Mouse (Mus musculus): ENCODE data around the gene Veph1. TPM values are rescaled to one million over a fixed set of nuclear protein-coding genes. Genes with fewer than 3 reads are reported as not detected.
A peak's percentile ranks its signal among the peaks of the same experiment; 100 is the strongest.

Gene Veph1
- total and polyA plus RNA-seq, 2 experiments from 2014 or later: 1.4 to 2.4 TPM

DNA sequence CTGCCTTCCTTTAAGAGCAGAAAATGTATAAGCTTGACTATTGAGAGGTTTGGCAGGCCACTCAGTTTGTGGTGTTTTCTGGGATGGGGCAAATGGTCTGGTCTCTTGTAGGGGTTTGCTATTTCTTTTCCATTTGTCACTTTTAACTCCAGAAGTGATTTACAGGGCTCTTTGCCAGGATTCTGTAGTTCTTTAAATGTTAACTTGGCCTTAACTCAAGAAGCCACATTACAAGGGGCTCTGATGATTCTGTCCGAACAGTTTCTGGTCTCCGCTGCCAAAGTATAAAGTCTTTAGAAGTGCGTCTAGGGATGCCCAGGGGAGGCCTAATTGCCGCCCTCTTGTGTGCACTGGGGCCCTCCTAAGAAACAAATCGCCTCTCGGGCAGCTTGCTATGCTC lies 134.0 kb downstream of the Veph1 start:
- H3K27ac ChIP-seq (ENCODE audit: low read depth, low read length): no peak overlapping the region
- no peak overlapping the region for H3K9ac ChIP-seq (replicated peaks; ENCODE audit: low read length, poor library complexity, severe bottlenecking)
- H3K36me3 ChIP-seq (ENCODE audit: insufficient read depth, low read length): no peaks in the 10 kb centered on the region
- H3K4me2 ChIP-seq (ENCODE audit: low read depth, low read length, poor library complexity, severe bottlenecking): no peak overlapping the region
- DNase-seq (ENCODE audit: low spot score): peak; percentile 64
- H3K4me3 ChIP-seq (ENCODE audit: low read depth, low read length): no peak overlapping the region
- H3K4me1 ChIP-seq (ENCODE audit: insufficient read depth, low read length): no peaks in the 10 kb centered on the region
- no peaks in the 10 kb centered on the region for H3K27me3 ChIP-seq (ENCODE audit: insufficient read depth, low read length)
- WGBS: 67% methylated on average over 6 of the region's 6 CpGs
- H3K9me3 ChIP-seq (ENCODE audit: low read length): no peaks in the 10 kb centered on the region
- no peak for TF ChIP-seq CTCF (IDR thresholded peaks at IDR 0.05)
- no peak for ATAC-seq (ENCODE audit: low FRiP score)

DNA sequence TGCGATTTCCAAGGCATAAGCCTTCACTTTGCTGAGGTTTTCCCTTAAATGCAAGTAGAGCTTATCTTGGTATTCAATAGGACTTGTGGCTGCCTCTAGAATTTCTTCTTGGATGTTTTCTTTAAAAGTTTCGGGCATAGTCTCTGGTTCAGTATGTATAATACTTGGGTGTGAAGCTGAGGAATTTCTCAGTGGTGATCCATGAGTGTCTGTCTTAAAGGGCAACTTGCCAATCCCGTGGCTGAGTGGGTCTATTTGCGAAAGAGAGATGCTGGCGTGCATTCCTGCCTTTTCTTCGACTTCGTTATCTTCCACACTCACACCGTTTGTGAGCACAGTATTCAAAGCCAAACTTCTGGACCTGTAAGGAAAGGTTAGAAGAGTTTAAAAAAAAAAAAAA lies 138.7 kb downstream of the Veph1 start:
- Histone ChIP-seq H3K9me3 (ENCODE audit: low read length) (no peaks in the 10 kb centered on the region), H3K4me2 (ENCODE audit: low read depth, low read length, poor library complexity, severe bottlenecking) (no peak overlapping the region), H3K27me3 (ENCODE audit: insufficient read depth, low read length) (no peaks in the 10 kb centered on the region), H3K4me1 (ENCODE audit: insufficient read depth, low read length) (no peaks in the 10 kb centered on the region), H3K27ac (ENCODE audit: low read depth, low read length) (no peak overlapping the region), H3K36me3 (ENCODE audit: insufficient read depth, low read length) (no peaks in the 10 kb centered on the region), H3K4me3 (ENCODE audit: low read depth, low read length) (no peak overlapping the region), H3K9ac (replicated peaks; ENCODE audit: low read length, poor library complexity, severe bottlenecking) (no peak overlapping the region)
- TF ChIP-seq CTCF (IDR thresholded peaks at IDR 0.05): no peak
- WGBS: 73% methylated on average over 8 of the region's 8 CpGs
- DNase-seq (ENCODE audit: low spot score) (no peak), ATAC-seq (ENCODE audit: low FRiP score) (no peak)

DNA sequence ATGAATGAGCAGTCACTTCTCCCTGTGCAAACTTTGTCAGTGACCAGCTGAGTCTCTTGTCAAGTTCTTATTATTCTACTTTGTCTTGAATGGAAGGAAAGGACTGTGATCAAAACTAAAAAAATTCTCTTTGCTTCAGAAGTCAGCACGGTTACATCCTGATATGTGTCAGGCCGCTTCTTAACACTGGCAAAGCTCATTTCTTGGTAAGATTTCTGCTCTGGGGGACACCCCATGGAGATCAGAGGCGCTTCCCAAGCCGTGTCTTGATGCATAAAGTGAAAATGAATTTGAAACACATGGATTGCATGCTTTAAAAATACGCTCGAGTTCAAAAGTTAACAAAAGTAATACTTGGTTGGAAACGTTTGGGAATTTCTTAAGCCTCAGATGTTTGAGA lies 159.0 kb downstream of the Veph1 start:
- no peaks in the 10 kb centered on the region for H3K27me3 ChIP-seq (ENCODE audit: insufficient read depth, low read length)
- TF ChIP-seq CTCF (IDR thresholded peaks at IDR 0.05): no peak
- H3K4me3 ChIP-seq (ENCODE audit: low read depth, low read length): no peak overlapping the region
- ATAC-seq (ENCODE audit: low FRiP score) (0 out of 2 replicates have a peak, but pooled peaks have one; percentile 49), DNase-seq (ENCODE audit: low spot score) (no peak)
- no peak overlapping the region for H3K27ac ChIP-seq (ENCODE audit: low read depth, low read length)
- no peak overlapping the region for H3K4me2 ChIP-seq (ENCODE audit: low read depth, low read length, poor library complexity, severe bottlenecking)
- H3K36me3 ChIP-seq (ENCODE audit: insufficient read depth, low read length): no peaks in the 10 kb centered on the region
- H3K9ac ChIP-seq (replicated peaks; ENCODE audit: low read length, poor library complexity, severe bottlenecking): no peak overlapping the region
- no peaks in the 10 kb centered on the region for H3K9me3 ChIP-seq (ENCODE audit: low read length)
- WGBS: 31% methylated on average over 7 of the region's 7 CpGs
- H3K4me1 ChIP-seq (ENCODE audit: insufficient read depth, low read length): no peaks in the 10 kb centered on the region

DNA sequence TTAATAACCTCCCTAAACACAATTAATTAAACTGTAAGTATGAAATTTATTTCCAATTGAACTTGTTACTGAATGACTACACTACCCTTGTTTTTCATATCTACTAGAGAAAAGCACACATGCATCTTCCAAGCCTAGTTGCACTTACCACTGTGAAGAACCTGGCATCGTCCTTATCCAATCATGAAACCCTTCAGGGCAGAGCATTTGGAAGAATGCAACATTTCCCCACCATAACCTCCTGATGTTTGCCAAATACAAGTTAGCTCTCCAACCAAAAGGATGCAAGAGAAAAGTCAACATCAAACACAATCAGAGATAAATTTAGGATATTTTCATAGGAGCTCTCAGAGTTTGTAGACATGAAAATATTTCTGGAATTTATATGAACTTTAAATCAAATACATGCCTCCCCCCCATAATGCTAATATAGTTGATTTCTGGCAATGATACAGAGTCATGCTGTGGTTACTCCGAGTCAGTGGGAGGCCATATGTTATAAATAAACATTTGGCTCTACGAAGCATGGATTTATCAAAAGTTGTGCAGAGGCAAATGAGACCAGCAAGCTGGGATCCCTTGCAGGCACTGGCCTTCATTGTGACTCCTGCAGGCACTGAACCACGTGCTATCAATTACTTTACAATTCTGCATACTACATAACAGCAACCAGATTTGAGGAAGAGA lies 165.2 kb downstream of the Veph1 start:
- no peak for TF ChIP-seq CTCF (IDR thresholded peaks at IDR 0.05)
- Histone ChIP-seq H3K36me3 (ENCODE audit: insufficient read depth, low read length) (no peaks in the 10 kb centered on the region), H3K9ac (replicated peaks; ENCODE audit: low read length, poor library complexity, severe bottlenecking) (no peak overlapping the region), H3K27ac (ENCODE audit: low read depth, low read length) (no peak overlapping the region), H3K9me3 (ENCODE audit: low read length) (no peaks in the 10 kb centered on the region), H3K27me3 (ENCODE audit: insufficient read depth, low read length) (no peaks in the 10 kb centered on the region), H3K4me2 (ENCODE audit: low read depth, low read length, poor library complexity, severe bottlenecking) (no peak overlapping the region), H3K4me1 (ENCODE audit: insufficient read depth, low read length) (no peaks in the 10 kb centered on the region), H3K4me3 (ENCODE audit: low read depth, low read length) (no peak overlapping the region)
- peak; percentile 40 for DNase-seq (ENCODE audit: low spot score)
- WGBS: 60% methylated on average over 4 of the region's 4 CpGs
- no peak for ATAC-seq (ENCODE audit: low FRiP score)

DNA sequence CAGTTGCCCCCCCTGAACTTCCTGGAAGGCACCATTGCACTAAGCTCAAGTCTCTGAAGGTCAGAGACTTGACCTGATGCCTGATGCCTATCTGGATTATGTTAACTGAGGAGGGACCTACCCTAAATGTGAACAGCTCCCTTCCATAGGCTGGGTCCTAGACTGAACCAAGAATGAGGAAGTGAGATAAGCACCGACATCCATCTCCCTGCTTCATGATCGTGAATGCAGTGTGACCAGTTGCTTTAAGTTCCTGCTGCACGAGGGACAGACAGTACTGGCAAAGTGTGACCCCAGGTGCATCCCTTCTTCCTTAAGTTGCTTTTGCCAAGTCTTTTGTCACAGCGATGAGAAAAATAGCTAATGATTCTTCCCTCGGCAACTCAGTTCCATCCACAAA lies 166.9 kb downstream of the Veph1 start:
- Histone ChIP-seq H3K9ac (replicated peaks; ENCODE audit: low read length, poor library complexity, severe bottlenecking) (no peak overlapping the region), H3K4me3 (ENCODE audit: low read depth, low read length) (no peak overlapping the region), H3K36me3 (ENCODE audit: insufficient read depth, low read length) (no peaks in the 10 kb centered on the region), H3K9me3 (ENCODE audit: low read length) (no peaks in the 10 kb centered on the region), H3K27me3 (ENCODE audit: insufficient read depth, low read length) (no peaks in the 10 kb centered on the region), H3K4me2 (ENCODE audit: low read depth, low read length, poor library complexity, severe bottlenecking) (no peak overlapping the region), H3K4me1 (ENCODE audit: insufficient read depth, low read length) (no peaks in the 10 kb centered on the region), H3K27ac (ENCODE audit: low read depth, low read length) (no peak overlapping the region)
- WGBS: 84% methylated on average over 5 of the region's 5 CpGs
- TF ChIP-seq CTCF (IDR thresholded peaks at IDR 0.05): no peak
- DNase-seq (ENCODE audit: low spot score): no peak
- no peak for ATAC-seq (ENCODE audit: low FRiP score)

DNA sequence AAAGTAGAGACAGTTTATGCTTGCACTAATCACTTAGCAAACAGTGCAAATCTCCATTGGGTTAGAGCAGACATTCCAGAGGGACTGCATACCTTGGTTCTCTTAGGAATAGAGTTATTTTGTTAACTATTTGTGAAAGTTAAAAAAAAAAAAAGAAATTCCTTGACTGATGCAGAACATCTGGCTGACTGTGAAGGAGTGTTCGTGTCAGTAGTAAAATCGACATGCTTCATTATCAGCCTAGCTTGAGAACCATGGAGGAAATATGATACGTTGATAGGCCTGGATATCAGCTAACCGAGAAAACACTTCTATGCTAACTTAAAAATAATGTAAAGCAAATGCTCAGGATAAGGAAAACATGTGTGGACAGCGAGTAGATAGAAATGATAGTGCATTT lies 191.1 kb downstream of the Veph1 start:
- no peak for ATAC-seq (ENCODE audit: low FRiP score)
- DNase-seq (ENCODE audit: low spot score): no peak
- H3K4me3 ChIP-seq (ENCODE audit: low read depth, low read length): no peak overlapping the region
- WGBS: 76% methylated on average over 5 of the region's 5 CpGs
- no peaks in the 10 kb centered on the region for H3K9me3 ChIP-seq (ENCODE audit: low read length)
- no peak for TF ChIP-seq CTCF (IDR thresholded peaks at IDR 0.05)
- H3K4me1 ChIP-seq (ENCODE audit: insufficient read depth, low read length): no peaks in the 10 kb centered on the region
- H3K9ac ChIP-seq (replicated peaks; ENCODE audit: low read length, poor library complexity, severe bottlenecking): no peak overlapping the region
- no peaks in the 10 kb centered on the region for H3K27me3 ChIP-seq (ENCODE audit: insufficient read depth, low read length)
- no peak overlapping the region for H3K27ac ChIP-seq (ENCODE audit: low read depth, low read length)
- no peaks in the 10 kb centered on the region for H3K36me3 ChIP-seq (ENCODE audit: insufficient read depth, low read length)
- no peak overlapping the region for H3K4me2 ChIP-seq (ENCODE audit: low read depth, low read length, poor library complexity, severe bottlenecking)

Data from midbrain, postnatal 0 days (tissue).